Mouse (Mus musculus): ENCODE measurements around the gene Pars2.

Pars2 gene

DNA sequence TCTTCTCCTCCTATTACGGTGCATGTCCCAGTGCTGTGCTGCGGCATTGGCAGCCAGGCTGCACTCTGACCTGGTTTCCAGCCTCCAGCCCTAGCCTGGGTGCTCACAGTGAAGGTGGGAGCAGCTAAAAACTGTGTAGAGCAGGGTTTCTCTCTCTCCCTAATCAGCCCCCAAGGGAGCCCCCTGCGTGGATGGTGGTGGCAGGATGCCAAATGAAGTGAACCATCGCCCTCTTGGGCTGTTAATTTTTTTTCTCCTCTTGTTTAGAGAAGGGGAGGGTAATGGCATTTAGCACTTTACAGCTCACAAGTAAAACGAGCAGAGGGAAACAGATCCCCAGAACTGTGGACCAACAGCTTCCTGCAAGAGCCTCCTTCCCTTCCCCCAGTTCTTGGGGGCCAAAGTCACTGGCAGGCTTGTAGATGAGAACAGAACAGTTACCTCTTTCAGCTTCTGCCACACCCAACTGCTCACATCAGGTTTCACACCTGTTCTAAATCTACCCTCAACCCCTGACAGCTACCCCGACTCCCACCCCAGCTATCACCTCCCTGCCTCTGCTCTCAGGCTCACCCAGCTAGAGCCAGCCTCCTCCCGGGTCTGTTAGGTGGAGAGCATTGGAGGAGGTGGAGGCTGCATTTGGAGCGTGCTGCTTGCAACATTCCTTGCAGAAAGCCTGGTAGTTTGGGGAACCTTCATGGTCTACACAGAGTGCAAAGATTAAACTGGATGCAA, 7.2 kb upstream of the Pars2 start:
- no peak for DNase-seq

GRCm38 (mm10) chr4:106644218-106644610, 6.7 kb upstream of the Pars2 start:
- no peak for DNase-seq

- no peak for DNase-seq
These were observed 5.1 kb upstream of the Pars2 start for GRCm38 (mm10) chr4:106645797-106646196.

DNA sequence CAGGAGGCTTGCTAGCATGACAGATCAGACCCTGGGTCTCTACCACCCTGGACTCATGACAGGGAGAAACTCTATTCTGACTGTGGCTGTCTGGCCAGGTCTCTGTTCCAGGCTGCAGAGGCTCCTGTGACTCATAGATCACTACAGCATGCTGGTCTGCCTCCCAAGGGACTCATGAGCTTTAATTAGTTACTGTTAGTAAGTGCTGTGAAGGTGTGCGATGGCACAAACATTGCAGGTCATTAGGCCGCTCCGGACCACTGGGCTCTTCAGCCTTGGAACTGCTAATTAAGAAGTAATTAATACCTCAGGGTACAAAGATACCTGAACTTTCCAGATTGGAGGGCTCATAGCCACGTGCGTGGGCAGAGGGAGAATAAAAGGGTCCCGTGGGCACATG, 3.7 kb upstream of the Pars2 start:
- DNase-seq: no peak

- no peak for DNase-seq
These were observed 1.7 kb downstream of the Pars2 start for GRCm38 (mm10) chr4:106652546-106652945.

GRCm38 (mm10) chr4:106653051-106653450, 2.2 kb downstream of the Pars2 start:
- DNase-seq: no peak

- no peak for DNase-seq
These were observed 4.8 kb downstream of the Pars2 start for GRCm38 (mm10) chr4:106655681-106656080.

DNA sequence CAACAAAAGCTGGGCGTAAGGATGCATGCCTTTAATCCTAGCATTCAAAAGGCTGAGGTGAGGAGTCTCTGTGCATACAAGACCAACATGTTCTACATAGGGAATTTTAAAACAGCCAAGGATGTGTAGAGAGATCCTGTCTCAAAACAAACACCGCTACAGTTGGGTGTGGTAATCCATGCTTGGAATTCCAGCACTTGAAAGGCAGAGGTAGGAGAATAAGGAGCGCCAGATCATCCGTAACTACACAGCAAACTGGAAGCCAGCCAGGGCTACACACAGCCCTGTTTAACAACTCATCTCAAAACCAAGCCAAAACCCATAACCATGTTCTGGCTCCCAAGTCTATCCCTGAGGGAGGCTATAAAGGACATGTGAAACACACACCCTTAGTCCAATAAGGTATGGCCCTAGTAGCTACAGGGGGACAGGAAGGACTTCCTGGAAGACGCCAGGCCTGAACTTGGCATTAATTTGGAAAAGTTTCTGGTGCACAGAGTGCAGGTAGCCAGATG, 13.1 kb downstream of the Pars2 start:
- no peak for DNase-seq

- DNase-seq: no peak
These were observed 13.8 kb downstream of the Pars2 start for GRCm38 (mm10) chr4:106664697-106665096.

GRCm38 (mm10) chr4:106665269-106665668, 14.4 kb downstream of the Pars2 start:
- no peak for DNase-seq

- no peak for DNase-seq
These were observed 14.8 kb downstream of the Pars2 start for GRCm38 (mm10) chr4:106665673-106666072.

GRCm38 (mm10) chr4:106666546-106666945, 15.7 kb downstream of the Pars2 start:
- no peak for DNase-seq

DNA sequence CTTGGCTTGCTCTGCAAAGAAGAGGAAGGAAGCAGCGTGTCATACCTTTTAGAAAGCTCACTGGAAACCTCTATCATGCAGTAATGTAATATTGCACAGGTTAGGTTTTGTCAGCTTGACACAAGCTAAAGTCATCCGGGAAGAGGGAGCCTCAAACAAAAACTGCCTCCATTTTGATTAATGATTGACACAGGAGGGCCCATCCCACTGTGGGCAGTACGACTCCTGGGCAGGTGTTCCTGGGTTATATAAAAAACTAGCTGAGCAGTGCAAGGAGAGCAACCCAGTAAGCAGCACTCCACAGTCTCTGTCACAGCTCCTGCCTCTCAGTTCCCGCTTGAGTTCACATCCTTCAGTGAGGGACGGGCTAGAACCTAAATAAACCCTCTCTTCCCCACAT, 25.9 kb downstream of the Pars2 start:
- DNase-seq: no peak

DNA sequence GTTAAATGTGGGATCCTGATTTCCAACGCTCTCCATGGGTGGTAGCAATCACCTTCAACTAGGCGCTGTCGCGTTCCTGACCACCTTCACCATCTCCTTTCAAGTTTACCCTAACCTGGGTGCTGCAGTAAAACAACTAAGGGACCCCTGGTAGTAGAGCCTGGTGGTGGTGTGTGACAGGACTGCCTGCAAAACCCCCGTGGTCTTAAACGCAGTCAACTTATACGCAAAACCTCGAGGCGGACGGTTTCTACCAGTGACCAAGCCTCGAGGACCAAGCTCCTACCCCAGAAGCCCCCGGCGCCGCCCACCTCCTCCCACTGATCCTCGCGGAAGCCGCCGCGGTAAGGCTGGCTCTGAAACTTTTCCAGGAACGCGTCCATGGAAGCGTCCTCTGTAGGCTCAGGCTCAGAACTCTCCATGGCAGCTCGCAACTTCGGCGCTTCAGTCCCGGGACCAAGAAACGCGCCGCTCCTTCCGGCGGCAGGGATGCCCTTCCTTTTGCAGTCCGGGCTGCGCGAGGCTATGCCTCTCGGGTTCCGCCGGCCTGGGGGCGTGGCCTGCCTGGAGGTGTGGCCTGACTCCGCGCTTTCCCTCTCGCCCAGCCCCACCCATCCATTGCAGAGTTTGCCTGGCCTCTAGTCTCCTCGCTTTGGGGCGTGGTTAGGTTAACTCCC, 27.7 kb downstream of the Pars2 start, which contains the start of gene Ttc4:
TSS of gene Ttc4 (minus strand) at position 503 of the 677 bp plus-strand sequence.
- DNase-seq: peak; percentile 84

DNA sequence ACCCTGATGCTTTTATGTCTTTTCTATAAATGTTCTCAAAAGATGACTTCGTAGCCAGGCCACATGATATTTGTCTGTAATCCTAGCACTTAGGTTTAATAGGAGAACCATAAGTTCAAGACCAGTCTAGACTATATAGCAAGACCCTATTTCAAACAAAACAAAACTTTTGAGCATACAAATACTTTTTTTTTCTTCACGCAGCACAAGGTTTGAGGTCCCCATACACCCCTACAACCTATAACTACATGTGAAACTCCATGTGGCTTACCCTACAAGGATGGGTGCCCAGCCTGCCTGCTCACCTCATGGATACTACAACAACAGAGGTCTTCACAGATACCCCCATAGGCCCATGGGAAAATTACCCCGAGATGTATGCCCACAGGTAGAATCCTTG, 28.3 kb downstream of the Pars2 start:
- no peak for DNase-seq

GRCm38 (mm10) chr4:106680955-106681354, 30.1 kb downstream of the Pars2 start:
- DNase-seq: no peak

GRCm38 (mm10) chr4:106688636-106689296, 37.9 kb downstream of the Pars2 start:
- no peak for DNase-seq

- DNase-seq: no peak
These were observed 43.1 kb downstream of the Pars2 start for GRCm38 (mm10) chr4:106693841-106694430.

DNA sequence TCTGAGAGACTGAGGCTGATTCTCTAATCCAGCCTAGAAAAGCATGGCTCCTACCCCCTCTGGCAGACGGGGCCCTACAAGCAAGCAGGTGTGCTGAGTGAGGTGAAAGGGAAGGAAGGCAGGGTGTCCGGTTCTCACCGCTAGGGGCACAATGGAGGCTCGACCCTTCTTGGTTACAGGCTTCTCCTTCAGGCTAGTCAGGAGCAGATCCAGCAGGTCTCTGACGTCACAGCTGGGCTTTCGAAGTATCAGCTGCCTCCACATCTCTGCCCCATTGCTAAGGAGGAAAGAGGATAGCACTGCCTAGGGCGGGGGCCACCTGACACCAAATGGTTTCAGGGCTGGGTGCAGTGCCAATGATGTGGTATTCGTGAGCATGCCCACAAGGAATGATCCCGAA, 49.1 kb downstream of the Pars2 start:
- no peak for DNase-seq

GRCm38 (mm10) chr4:106700798-106701197, 49.9 kb downstream of the Pars2 start:
- DNase-seq: no peak

DNA sequence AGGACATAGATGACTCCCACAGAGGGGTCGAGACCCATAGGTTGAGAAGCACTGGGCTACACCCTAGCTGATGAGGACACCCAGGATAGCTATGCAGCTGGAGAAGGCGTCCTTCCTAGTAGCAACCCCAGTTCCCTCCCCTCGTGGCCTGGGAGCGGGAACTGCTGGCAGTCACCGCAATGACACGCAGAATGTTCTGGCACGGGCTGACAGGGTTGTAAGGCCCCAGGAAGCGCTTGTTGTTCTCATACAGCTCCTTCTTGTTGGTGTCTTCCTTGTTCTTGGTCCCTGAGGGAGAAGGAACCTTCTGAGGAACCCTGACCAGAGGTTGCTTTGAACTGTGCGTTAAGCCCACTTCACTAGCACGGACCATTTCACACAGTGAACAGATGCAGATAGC, 53.1 kb downstream of the Pars2 start:
- no peak for DNase-seq

DNA sequence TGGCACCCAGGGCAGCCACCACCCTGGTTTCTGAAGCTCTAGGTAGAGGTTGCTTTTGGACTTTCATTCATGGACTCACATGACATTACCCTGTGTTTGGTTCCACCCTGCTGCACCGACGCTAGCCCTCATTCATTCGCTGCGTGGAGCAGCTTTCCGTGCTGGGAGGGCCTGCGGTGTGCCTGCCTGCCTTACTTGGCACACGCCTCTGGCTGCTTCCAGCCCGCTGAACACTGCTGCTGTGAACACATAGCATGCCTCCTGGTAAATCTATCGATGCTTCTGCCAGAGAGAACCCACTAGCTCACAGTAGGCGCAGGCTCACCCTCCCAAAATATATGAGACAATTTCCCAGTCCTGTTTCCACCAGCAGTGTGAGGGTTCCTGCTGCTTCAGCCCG, 53.5 kb downstream of the Pars2 start:
- peak; percentile 45 for DNase-seq
